Mouse (Mus musculus) layer of hippocampus, postnatal 14 days (tissue): ENCODE measurements at regions not wholly inside any gene's neighbourhood (a gene's known extent, or its start where the extent isn't known, plus 50 kb on each side); places are given as distances from the start of the nearest gene placed in this dataset.

Source experiments
- DNase-seq, 2 experiments: peaks; one replicate each; pipeline ENCODE4 v3.0.0; 2021 to 2022; ENCODE audit warnings: low spot score in 2 of 2, mixed read lengths in 1 of 2

DNA sequence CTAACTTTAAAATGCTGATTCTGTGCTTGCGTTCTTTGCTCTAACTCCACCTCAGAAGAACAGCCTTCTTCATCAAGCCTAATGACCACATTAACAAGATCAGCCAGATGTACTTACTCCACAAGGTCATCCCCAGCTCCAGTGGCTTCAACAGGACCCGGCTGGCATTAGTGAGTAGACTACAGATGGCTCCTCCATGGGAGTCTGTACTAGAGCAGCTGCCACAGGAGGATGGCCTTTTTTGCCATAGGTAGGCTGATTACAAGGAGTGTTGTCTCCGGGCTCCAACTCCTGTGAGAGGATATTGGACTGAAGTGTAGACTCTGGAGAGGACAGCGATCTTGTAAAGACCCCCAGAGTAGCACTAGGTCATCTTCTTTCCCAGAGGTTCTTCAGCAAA lies 729.7 kb downstream of the Galc start:
- DNase-seq: no peak

DNA sequence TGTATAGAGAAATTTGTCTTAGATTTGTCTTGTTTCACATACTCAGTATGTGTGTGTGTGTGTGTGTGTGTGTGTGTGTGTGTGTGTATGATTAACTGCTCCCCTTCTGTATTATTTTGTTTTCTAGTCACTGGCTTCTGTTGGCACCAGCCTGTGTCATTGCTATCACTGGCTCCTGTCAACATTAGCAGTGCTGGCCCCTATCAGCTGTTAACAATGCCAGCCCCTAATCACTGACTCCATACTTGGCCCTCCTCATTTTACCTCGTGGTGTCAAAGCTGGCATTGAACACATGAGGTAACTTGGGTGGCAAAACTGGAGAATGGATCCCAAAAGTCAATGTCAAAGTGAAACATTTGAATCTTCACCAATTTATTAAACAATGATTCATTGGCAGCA lies 733.3 kb downstream of the Galc start:
- DNase-seq: peak in 1 of 2 experiments; percentile 39

DNA sequence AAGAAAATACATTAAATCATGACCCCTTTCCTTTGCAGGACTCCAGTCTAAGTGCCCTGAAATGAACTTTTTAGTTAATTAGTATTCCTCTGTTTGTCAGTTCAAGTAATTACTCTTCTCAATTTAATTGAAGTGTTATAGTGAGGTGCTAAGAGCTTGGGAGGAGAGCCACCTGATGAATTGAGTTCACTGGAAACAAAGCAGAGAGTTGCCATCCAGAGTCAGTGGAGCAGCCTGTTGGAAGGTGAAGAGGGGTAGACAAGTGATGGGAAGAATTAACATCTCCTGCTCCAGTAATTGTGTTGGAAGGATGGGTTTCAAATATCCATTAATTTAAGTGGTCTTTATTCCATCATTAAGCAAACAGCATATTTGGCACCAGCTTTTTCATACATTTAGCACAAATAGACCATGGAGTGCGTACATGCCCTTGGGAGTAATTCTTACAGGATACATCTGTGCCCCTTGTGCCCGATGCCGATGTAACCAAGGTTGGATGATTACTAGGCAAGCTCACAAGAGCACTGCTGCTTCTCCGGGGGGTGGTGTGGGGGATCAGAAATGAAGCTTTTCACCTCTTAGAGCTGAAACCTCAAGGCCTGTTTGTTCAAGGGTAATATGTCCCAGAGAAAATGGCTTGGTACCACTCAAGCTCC lies 739.3 kb downstream of the Galc start:
- DNase-seq: no peak

DNA sequence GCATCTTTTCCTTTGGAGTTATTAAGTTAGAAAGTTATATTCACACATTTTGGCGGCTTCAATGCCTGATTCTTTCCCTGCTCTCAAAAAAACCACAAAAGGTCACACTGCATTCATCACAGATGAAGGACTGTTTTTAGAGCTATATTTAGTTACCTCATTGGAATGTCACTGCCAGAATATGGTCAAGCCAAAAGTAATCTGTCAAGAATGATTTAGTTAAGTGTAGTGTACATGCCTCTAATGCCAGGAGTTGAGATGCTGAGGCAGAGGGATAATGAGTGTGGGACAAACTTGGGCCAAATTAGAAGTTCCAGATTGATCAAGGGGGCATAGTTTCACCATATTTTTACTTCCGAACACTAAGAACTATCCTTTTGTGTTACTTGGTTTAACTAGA lies 741.7 kb downstream of the Galc start:
- DNase-seq: no peak

DNA sequence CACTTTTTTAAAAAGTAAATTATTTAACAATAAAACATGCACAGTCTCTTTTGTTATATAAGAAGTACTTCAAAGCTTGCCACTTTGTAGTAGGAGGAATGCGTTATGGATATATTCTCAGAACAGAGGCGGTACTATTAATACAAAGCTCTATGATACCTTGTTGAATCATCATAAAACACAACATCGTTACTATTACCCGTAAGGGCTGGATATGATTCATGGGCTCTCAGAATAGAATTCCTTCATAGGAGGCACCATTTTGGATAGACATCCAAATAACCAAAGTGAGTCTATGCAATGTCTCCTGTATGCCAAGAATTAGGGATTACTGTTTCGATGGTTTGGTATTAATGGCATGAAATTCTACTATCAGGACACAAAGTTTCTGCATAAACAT lies 743.5 kb downstream of the Galc start:
- DNase-seq: no peak

DNA sequence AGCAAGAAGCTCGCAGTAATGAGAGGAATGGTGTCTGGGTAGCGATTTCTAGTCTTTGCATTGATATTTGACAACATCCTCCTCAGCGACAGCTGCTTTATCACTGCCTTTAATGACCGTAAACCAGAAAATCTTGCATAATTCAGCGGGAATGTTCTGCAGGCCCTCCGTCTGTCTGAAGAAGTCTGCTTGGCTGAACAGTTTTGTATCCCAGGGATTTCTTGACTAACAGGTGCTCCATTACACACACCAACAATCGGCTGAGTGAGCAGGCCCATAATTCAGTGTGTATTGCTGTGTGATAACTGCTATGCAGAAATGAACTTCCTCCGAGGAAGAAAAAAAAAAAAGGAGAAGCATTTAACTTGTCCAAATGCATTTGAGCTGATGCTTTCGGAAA lies 747.4 kb downstream of the Galc start:
- no peak for DNase-seq

DNA sequence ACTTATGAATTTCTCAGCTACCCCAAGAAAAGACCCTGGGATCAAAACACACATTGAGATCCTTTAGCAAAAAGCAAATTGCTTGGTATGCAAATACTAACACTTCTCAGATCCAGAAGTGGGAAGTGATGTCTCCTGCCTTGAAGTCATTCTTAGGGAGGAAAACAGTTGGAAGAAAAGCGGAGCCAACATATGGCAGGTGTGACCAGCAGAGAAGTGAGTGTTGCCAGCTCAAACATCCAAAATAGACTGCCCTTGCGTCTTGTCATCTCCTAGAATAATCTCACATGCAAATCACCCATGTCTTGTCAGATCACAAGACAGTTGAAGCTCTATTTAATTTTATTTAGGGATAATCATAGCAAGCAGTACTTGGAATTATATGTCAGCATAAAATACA lies 757.8 kb downstream of the Galc start:
- DNase-seq: no peak

DNA sequence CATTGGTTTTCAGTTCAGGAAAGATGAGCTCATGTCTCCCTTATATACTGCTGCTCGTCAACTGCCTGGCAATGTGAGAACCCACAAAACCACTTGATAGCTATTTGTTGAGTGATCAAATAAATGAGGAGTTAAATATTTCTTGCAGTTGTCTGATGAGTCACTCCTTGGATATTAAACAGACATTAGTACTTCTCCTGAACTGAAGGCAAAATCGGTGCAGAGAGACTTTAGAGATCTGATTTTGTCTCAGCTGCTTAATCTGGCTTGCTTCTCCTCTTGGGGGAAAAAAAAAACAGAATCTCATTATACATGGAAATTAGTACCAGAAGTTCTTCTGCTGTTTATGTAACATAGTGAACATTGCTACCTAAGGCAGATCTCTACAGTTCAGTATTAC lies 775.7 kb downstream of the Galc start:
- no peak for DNase-seq

DNA sequence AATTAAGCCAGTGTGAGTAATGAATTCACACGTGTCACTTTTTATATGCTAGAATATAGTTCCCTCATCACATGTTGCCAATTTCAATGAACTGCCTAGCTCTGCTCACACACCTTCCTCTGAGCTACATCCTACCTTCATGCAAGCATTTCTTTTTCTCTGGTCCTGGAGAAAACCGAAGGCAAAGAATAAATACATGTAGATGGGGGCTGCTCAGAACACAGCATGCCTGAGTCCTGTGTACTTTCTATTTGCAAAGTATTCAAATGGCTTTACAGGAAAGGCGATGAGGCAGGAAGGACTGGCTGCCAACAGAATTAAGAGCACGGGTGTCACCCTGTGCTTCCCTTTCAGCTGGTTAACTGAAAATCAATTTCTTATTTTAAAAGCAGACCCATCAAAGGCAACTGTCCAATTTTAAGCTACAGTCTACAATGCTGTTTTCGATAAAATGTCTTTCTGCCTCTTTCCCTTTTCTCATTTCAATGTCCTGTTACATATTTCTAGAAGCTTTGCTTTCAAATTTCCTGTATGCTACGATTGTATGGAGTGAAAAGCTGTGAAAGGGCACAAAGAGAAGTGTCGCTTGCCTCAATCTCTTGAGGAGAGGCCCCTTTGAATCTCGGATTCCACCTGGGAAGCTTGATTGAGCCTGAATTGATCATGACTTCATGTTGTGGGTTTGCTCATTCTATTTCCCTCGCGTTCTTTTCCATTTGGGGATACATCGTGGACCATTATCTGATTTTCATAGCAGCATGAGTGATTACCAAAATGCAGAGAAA lies 782.6 kb downstream of the Galc start:
- DNase-seq: no peak

DNA sequence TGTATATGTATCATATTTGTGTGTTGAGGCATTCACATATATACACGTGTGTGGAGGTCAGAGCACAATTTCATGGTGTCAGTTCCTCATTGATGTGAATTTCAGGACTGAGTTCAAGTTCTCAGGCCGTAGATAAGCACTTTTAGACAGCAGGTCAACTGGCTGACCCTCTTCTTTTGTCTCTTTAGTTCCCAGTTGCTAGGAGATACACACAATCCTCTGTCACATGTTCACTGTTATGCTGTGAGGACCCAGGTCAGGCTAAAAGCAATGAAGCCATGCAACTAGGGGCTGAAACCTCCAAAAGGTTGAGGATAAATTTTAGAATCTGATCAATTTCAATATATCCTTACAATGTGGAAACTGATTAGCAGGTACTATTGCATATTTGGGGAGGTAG lies 783.5 kb downstream of the Galc start:
- no peak for DNase-seq

DNA sequence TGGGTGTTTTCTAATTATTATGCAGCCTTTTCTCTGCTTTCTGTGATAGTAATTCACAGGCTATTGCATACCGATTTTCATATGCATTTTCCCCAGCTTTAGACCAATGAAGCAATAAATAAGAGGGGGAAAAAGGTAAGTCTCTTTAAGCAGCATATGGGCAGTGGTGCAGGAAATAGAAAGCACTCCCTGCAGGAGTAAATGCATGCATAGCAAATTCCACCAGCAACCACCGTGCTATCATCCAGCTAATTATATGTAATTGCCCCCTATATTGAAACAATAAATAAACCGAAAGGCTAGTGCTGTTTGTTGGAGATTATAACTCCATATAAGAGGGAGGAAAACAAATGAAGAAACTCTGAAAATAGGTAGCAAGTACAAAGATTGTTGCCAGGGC lies 790.1 kb downstream of the Galc start:
- no peak for DNase-seq

DNA sequence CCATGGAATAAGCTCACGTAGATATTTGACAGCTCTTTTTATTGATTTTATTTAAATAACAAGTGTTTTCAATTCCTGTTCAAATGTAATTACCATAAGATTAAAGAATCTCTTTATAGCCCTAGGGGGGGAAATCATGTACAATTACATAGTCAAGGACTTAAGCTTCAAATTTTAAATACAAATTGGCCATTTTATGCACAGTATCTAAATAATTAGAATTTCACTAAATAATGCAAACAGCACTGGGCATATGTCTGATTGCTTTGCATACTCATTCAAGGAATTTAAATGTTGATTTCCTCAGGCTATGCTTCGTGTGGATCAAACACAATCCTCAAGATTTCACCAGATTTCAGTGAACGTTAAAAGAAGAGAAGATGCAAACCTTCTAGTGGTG lies 823.1 kb downstream of the Galc start:
- no peak for DNase-seq

DNA sequence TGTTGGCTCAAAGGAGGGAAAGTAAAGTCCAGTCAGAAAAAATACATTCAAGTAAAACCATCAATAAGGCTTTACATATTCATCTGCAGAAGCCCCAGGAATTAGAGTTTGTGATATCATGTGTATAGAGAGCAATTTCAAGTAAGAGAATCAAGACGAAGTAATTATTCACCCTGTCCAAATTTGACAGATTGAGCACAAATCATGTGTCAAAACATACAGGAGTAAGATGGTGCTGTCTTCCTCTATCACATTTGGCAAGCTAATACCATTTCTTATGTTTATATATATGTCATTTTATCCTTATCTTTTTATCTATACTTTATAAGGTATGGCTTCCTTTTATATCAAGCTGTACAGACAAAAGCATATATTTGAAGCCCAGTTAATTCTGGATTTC lies 825.2 kb downstream of the Galc start:
- no peak for DNase-seq

DNA sequence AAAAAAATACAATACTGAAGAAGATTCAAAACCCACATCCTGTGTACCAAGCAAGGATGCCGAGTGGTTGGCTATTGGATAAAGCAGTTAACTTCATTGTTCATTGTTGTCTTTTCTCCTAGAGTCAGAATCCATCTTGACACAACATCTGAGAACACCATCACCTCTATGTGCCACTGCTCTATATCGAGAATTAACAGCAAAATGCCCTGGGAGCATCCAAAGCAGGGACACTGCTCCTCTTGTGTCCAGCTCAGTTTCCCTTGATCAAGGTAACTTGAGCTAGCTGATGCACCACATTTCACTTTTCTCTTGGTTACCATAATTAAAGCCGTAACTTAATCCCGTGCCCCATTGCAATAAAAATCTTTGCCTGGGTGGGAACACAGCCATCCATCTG lies 826.6 kb downstream of the Galc start:
- DNase-seq: no peak

DNA sequence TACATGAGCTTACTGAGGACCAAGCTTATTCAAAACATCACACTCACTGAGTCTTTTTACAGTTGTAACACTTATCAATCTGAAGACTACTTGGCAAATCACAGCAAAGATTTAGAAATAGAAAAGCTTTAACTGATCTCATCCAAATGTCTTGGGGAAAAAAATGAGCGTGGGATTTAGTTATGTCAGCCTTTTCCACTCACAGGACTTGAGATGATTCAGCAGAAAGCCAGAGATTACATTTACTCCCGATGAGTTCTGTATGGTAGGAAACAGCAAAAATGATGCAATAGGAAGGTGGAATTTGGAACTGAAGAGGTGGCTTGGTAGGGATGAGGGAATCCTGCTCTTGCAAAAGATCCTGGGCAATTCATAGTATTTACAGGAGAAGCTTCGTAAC lies 831.0 kb downstream of the Galc start:
- peak in 1 of 2 experiments; percentile 4 for DNase-seq

DNA sequence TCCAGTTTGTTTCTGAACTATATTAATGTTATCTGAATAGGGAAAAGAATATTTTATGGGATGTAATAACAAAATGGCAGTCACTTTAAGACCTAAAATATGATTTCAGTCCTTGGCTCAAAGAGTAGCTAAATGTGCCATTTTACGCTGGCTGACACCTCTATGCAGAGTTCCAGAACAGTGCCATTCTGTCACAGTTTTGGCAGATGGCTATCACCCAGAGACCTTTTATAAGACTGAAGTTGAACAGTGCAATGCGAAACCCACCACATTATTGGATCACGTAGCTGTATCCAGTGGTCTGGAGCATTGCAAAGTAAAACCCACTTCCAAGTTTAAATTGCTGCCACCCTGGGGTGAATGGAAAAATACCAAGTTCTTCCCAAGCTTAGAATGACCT lies 834.5 kb downstream of the Galc start:
- DNase-seq: peak; percentile 5 to 37

DNA sequence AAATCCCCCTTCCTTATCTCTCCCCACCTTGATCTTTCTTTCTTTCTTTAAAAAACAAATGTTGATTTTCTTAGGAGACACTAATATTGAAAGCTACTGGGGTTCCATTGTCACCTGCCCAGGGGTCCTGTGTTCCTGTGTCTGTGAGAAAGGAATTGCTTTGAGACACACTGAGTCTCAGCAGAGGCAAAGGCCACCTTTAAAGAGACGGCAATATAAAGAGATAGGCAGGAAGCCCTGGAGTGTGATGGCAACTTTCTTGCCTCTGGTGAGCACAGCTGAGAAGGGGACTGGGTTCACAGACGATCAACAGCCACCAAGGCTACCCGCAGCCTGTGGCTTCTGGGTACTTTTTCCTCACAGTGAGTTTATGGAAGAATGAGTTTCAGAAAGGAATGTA lies 855.8 kb downstream of the Galc start:
- DNase-seq: no peak

DNA sequence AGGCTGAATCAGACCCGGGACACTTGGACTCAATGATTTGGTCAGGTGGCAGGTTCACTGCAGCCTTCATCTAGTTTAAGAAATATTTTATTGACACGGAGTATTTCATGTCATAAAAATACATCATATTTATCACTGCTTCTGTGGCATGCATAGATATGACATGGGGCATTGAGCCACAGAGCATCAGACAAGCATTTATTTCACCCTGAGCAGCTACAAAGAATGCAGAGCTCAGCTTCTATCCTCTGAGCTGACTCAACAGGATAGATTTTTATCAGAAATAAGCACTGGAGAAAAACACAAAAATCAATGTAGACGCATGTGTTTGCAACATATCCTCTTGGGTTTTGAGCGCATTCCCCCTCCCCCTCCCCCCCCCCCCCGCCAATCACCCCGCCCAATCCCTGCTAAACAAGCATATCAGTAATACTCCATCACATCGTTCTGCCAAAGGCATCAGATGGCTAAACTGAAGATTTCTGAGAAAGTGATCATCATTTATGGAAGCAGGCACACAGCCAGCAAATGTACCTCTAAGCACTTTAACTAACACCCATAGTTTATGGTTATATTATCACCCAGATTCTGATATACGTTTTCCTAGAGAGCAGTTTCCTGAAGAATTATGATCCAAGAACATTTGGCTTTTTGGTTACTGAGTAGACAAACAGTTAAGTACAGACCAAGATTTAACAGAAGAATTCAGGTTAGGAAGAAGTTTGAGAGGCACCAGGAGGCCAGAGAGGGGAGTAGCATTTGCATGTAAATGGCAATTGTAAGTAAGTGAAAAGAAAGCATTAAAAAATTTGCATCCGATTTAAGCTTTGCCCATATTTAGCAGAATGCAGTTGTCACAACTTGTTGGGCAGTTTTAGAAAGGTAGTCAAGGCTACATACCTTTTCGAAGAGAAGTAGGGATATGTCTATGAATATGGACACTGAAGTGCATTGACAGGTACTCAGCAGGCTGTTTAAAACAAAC lies 856.6 kb downstream of the Galc start:
- DNase-seq: no peak

DNA sequence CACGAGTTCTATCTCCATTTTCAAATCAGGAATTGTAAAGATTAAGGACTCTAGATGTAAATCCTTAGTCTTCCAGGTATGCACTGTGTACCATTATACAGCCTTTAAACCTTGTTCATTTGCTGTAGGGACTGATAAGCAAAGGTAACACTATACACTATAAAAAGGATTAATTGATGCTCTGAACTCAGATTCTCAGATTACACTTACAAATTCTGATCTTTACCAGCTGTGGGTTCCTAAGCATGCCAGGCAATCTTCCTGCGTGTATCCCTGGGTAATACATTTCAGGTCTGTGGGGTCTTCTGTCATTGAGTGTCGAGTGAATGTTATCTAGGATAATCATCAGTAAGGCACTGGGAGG lies 860.7 kb downstream of the Galc start:
- no peak for DNase-seq

DNA sequence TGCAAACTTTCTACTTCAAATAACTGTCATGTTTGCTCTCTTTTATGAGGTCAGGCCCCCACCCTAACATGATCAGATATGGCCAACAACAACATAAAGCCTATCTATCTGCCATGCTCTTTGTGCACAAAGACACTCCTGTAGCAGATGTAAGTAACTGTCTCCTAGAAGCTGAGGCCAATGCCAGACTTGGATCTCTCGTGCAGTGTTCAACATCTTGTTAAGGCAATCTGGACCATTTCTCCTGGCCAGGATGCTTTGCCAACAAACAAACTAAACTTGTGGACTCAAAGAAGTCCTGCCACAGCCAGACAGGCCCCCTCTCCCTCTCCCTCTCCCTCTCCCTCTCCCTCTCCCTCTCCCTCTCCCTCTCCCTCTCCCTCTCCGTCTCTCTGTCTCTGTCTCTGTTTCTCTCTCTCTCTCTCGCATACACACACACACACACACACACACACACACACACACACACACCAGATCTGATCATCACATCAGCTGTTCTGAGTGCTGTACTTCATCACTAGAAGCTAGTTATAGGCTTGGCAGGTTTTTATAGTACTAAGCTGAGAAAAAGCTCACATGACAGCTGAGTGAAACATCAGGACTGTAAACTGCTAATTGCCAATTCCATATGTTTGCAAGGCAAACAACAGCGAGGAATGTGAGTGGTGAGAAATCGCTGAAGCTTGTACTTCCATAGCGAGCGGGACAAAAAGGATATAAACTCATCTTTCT lies 861.2 kb downstream of the Galc start:
- DNase-seq: peak in 1 of 2 experiments; percentile 7

DNA sequence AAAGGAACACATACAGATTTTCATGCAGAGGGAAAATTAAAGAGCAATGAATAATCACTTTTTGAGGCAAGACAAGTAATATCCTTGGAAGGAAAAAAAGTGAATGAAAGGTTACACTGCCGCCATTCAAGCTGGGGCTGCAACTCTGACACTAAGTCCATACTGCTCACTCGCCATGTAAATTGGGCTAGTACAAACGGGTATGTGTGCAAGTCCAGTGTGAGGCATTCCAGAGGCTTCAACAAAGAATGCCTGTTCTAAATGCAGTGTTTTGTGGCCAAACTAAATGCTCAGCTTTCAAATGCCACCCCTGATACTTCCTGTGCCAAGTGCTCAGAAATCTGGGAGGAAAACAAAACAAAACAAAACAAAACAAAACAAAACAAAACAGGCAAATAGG lies 897.5 kb downstream of the Galc start:
- no peak for DNase-seq
